Comparison of ENCODE assay signal across 9 mouse cellular contexts in the genomic region with DNA sequence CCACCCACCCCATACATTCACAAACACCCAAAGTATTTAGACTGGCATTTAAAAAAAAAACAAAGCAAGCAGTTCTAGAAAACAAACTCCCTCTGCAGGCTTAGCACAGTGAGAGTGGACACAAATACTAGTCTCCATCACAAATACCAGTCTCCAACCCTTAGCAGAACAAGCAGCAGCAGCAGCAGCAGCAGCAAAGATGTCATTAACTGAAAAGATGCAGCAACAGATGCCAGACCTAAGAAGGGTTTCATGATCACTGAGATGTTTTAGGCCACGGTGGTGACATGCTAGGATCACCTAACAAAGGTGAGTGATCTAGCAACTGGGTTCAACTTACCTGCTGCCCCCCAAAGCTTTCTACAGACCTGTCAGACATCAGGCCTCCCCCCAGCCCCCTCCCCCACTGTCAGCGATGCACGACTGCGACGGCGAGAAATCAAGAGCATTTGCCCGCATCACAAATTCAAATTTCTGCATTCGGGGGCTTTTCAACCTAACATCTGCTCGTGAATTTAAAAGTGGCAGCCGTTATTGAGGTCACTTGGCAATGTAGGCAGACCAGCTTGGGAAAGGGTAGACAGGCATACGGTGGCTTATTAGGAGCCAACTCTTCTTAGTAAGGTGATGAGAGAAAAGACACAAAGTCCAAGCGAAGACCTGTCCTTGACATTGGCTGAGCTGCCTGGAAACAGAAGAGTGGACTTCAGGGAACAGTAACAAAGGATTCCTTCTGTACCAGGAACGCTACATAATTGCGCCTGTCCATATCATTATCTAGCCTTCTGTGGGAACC. TPM values are rescaled to one million over a fixed set of nuclear protein-coding genes. Genes with fewer than 3 reads are reported as not detected.
DNase-seq lines count a peak whose midpoint lies in the region; ATAC-seq lines count a peak whose summit lies in the region.
"Had no signal": no experiment of that assay in that cellular context is flagged by ENCODE, and none has a peak within 500 bp of the region (broad histone marks: within the 10 kb centered on the region; RNA-seq: fewer than 3 reads in every experiment).

No protein-coding gene starts in this region.

- no peaks in the 10 kb centered on the region for H3K27me3 ChIP-seq in neural tube, embryonic 13.5 days
- no peaks in the 10 kb centered on the region for H3K27me3 ChIP-seq in hindbrain, embryonic 12.5 days

- H3K9me3 ChIP-seq in neural tube, embryonic 13.5 days = no peaks in the 10 kb centered on the region
- no peaks in the 10 kb centered on the region for H3K9me3 ChIP-seq in hindbrain, embryonic 12.5 days (replicated peaks)

- peak overlapping the region; percentile 70 for H3K27ac ChIP-seq in neural tube, embryonic 13.5 days (replicated peaks)
- H3K27ac ChIP-seq in hindbrain, embryonic 12.5 days = peak overlapping the region; percentile 66

- no peak for ATAC-seq in neural tube, embryonic 13.5 days (ENCODE audit: low read depth)
- peak; percentile 24; the same call in 1 of the 2 replicates for ATAC-seq in hindbrain, embryonic 12.5 days (ENCODE audit: low FRiP score)

- peak overlapping the region; percentile 46 for H3K4me2 ChIP-seq in neural tube, embryonic 13.5 days
- peak overlapping the region; percentile 22 for H3K4me2 ChIP-seq in hindbrain, embryonic 12.5 days (replicated peaks)

- H3K9ac ChIP-seq in neural tube, embryonic 13.5 days = peak overlapping the region; percentile 56
- H3K9ac ChIP-seq in hindbrain, embryonic 12.5 days = no peak overlapping the region

- peak overlapping the region; percentile 11; the same call in 1 of the 2 replicates for H3K4me3 ChIP-seq in neural tube, embryonic 13.5 days
- H3K4me3 ChIP-seq in hindbrain, embryonic 12.5 days = no peak overlapping the region

- no peak for DNase-seq in neural tube, embryonic 10.5 days (ENCODE audit: extremely low spot score, low spot score)
- DNase-seq in cerebellum, postnatal 14 days = peak; percentile 60 to 67
- peak; percentile 61 for DNase-seq in testis, postnatal 14 days (ENCODE audit: low spot score)
- no peak for DNase-seq in layer of hippocampus, adult 11-12 months (ENCODE audit: low spot score)
- DNase-seq in adrenal gland, adult 2 months = no peak
- DNase-seq: layer of hippocampus, adult 9-11 months; lung, postnatal 4 days had no signal

- H3K4me1 ChIP-seq in neural tube, embryonic 13.5 days (replicated peaks) = peaks cover 59% of the 10 kb centered on the region
- H3K4me1 ChIP-seq in hindbrain, embryonic 12.5 days = peaks cover 28% of the 10 kb centered on the region

- 45% methylated on average over 14 of the region's 14 CpGs for WGBS in neural tube, embryonic 13.5 days
- 44% methylated on average over 14 of the region's 14 CpGs for WGBS in hindbrain, embryonic 12.5 days

- no peaks in the 10 kb centered on the region for H3K36me3 ChIP-seq in neural tube, embryonic 13.5 days
- no peaks in the 10 kb centered on the region for H3K36me3 ChIP-seq in hindbrain, embryonic 12.5 days

RNA-seq across cellular contexts. Expression of gene Zbtb38, which starts 26.1 kb away (rescaled TPM):
- 38.5 and 41.3 TPM in 2 replicates for polyA plus RNA-seq in neural tube, embryonic 13.5 days (2015; fragmentation: Nextera tagmentation; extraction: Ambion mirVana)
- polyA plus RNA-seq in hindbrain, embryonic 12.5 days (2016; fragmentation: Nextera tagmentation; extraction: Ambion mirVana) = 18.0 and 20.0 TPM in 2 replicates
- 10 to 100 TPM; 63.1 to 73.9 TPM for total RNA-seq in adrenal gland, adult 2 months (2021)
- 13.6 and 17.4 TPM in 2 replicates for polyA plus RNA-seq in adrenal gland, adult 2 months (2012; rRNA removed)

Comparison
In these comparisons a context has a peak if more than half of its experiments do, and no peak if none do; other contexts are left out.
1. DNase-seq: peak in cerebellum, postnatal 14 days (2 of 2) and testis, postnatal 14 days (single experiment); none in neural tube, embryonic 10.5 days (single experiment), layer of hippocampus, adult 11-12 months (single experiment) and adrenal gland, adult 2 months (single experiment).